Mouse (Mus musculus): Measurements from ENCODE around the gene Foxf1. TPM values are rescaled to one million over a fixed set of nuclear protein-coding genes. Genes with fewer than 3 reads are reported as not detected.
A peak's percentile ranks its signal among the peaks of the same experiment; 100 is the strongest.

The Foxf1 gene
- polyA plus RNA-seq, 1 experiment from 2014 or later, result 1.1 TPM

- H3K9ac ChIP-seq (ENCODE audit: low read depth, low read length), result no peak overlapping the region
- H3K36me3 ChIP-seq (ENCODE audit: insufficient read depth, low read length), result no peaks in the 10 kb centered on the region
- no peak overlapping the region for H3K4me2 ChIP-seq (ENCODE audit: low read length)
- H3K27ac ChIP-seq, result no peak overlapping the region
- peaks cover 96% of the 10 kb centered on the region for H3K27me3 ChIP-seq (ENCODE audit: insufficient read depth, low read length)
- no peak for ATAC-seq (replicated peaks; ENCODE audit: low FRiP score, low read depth)
- no peak for TF ChIP-seq CTCF (IDR thresholded peaks at IDR 0.05; ENCODE audit: low read depth)
- DNase-seq (ENCODE audit: low spot score), result no peak
- H3K4me3 ChIP-seq (replicated peaks; ENCODE audit: low read depth, low read length), result no peak overlapping the region
- 2% methylated on average over 49 of the region's 49 CpGs for WGBS
- H3K9me3 ChIP-seq (replicated peaks; ENCODE audit: low read length), result no peaks in the 10 kb centered on the region
- H3K4me1 ChIP-seq (replicated peaks; ENCODE audit: insufficient read depth, low read length), result peaks cover 10% of the 10 kb centered on the region; the same call in 1 of the 2 replicates
Measured at GRCm38 (mm10) chr8:121080361-121081090, 3.7 kb upstream of the Foxf1 start.

GRCm38 (mm10) chr8:121081398-121081797, 2.8 kb upstream of the Foxf1 start:
- Histone ChIP-seq H3K4me2 (ENCODE audit: low read length) (no peak overlapping the region), H3K9me3 (replicated peaks; ENCODE audit: low read length) (no peaks in the 10 kb centered on the region), H3K4me3 (replicated peaks; ENCODE audit: low read depth, low read length) (no peak overlapping the region), H3K4me1 (replicated peaks; ENCODE audit: insufficient read depth, low read length) (peaks cover 10% of the 10 kb centered on the region; the same call in 1 of the 2 replicates), H3K27me3 (ENCODE audit: insufficient read depth, low read length) (peaks cover 96% of the 10 kb centered on the region), H3K27ac (no peak overlapping the region), H3K9ac (ENCODE audit: low read depth, low read length) (no peak overlapping the region), H3K36me3 (ENCODE audit: insufficient read depth, low read length) (no peaks in the 10 kb centered on the region)
- no peak for DNase-seq (ENCODE audit: low spot score)
- ATAC-seq (replicated peaks; ENCODE audit: low FRiP score, low read depth), result no peak
- WGBS, result 3% methylated on average over 7 of the region's 7 CpGs
- TF ChIP-seq CTCF (IDR thresholded peaks at IDR 0.05; ENCODE audit: low read depth), result no peak

GRCm38 (mm10) chr8:121082218-121083092, 1.7 kb upstream of the Foxf1 start:
- H3K27ac ChIP-seq, result no peak overlapping the region
- no peaks in the 10 kb centered on the region for H3K9me3 ChIP-seq (replicated peaks; ENCODE audit: low read length)
- peaks cover 96% of the 10 kb centered on the region for H3K27me3 ChIP-seq (ENCODE audit: insufficient read depth, low read length)
- 3% methylated on average over 57 of the region's 57 CpGs for WGBS
- no peak for TF ChIP-seq CTCF (IDR thresholded peaks at IDR 0.05; ENCODE audit: low read depth)
- peak overlapping the region; percentile 59 for H3K4me3 ChIP-seq (replicated peaks; ENCODE audit: low read depth, low read length)
- no peaks in the 10 kb centered on the region for H3K36me3 ChIP-seq (ENCODE audit: insufficient read depth, low read length)
- peak overlapping the region; percentile 99 for H3K4me2 ChIP-seq (ENCODE audit: low read length)
- H3K4me1 ChIP-seq (replicated peaks; ENCODE audit: insufficient read depth, low read length), result peaks cover 10% of the 10 kb centered on the region; the same call in 1 of the 2 replicates
- no peak for ATAC-seq (replicated peaks; ENCODE audit: low FRiP score, low read depth)
- DNase-seq (ENCODE audit: low spot score), result no peak
- H3K9ac ChIP-seq (ENCODE audit: low read depth, low read length), result no peak overlapping the region

GRCm38 (mm10) chr8:121083093-121083935, 872 bp upstream of the Foxf1 start:
- no peaks in the 10 kb centered on the region for H3K9me3 ChIP-seq (replicated peaks; ENCODE audit: low read length)
- H3K36me3 ChIP-seq (ENCODE audit: insufficient read depth, low read length), result no peaks in the 10 kb centered on the region
- H3K4me1 ChIP-seq (replicated peaks; ENCODE audit: insufficient read depth, low read length), result peaks cover 10% of the 10 kb centered on the region; the same call in 1 of the 2 replicates
- H3K4me2 ChIP-seq (ENCODE audit: low read length), result peak overlapping the region; percentile 99
- under 1% methylated on average over 82 of the region's 89 CpGs for WGBS
- DNase-seq (ENCODE audit: low spot score) (peak; percentile 85), ATAC-seq (replicated peaks; ENCODE audit: low FRiP score, low read depth) (peak; percentile 55; the same call in 1 of the 2 replicates)
- no peak overlapping the region for H3K27ac ChIP-seq
- peaks cover 97% of the 10 kb centered on the region for H3K27me3 ChIP-seq (ENCODE audit: insufficient read depth, low read length)
- TF ChIP-seq CTCF (IDR thresholded peaks at IDR 0.05; ENCODE audit: low read depth), result no peak
- peak overlapping the region; percentile 59 for H3K4me3 ChIP-seq (replicated peaks; ENCODE audit: low read depth, low read length)
- peak overlapping the region; percentile 49; the same call in 1 of the 2 replicates for H3K9ac ChIP-seq (ENCODE audit: low read depth, low read length)

GRCm38 (mm10) chr8:121083936-121084209, 313 bp upstream of the Foxf1 start:
- no peaks in the 10 kb centered on the region for H3K9me3 ChIP-seq (replicated peaks; ENCODE audit: low read length)
- peaks cover 98% of the 10 kb centered on the region for H3K27me3 ChIP-seq (ENCODE audit: insufficient read depth, low read length)
- H3K4me3 ChIP-seq (replicated peaks; ENCODE audit: low read depth, low read length), result peak overlapping the region; percentile 59
- H3K9ac ChIP-seq (ENCODE audit: low read depth, low read length), result peak overlapping the region; percentile 49; the same call in 1 of the 2 replicates
- ATAC-seq (replicated peaks; ENCODE audit: low FRiP score, low read depth) (no peak), DNase-seq (ENCODE audit: low spot score) (no peak)
- WGBS, result 0% methylated on average over 11 of the region's 27 CpGs
- H3K4me2 ChIP-seq (ENCODE audit: low read length), result peak overlapping the region; percentile 99
- H3K27ac ChIP-seq, result no peak overlapping the region
- no peaks in the 10 kb centered on the region for H3K36me3 ChIP-seq (ENCODE audit: insufficient read depth, low read length)
- TF ChIP-seq CTCF (IDR thresholded peaks at IDR 0.05; ENCODE audit: low read depth), result no peak
- peaks cover 10% of the 10 kb centered on the region; the same call in 1 of the 2 replicates for H3K4me1 ChIP-seq (replicated peaks; ENCODE audit: insufficient read depth, low read length)

Measured in kidney, postnatal 0 days (tissue).